Mouse (Mus musculus): ENCODE data around the gene Arl3. TPM values are rescaled to one million over a fixed set of nuclear protein-coding genes. Genes with fewer than 3 reads are reported as not detected.

The Arl3 gene
- polyA plus RNA-seq, 1 experiment: 36.9 TPM

GRCm38 (mm10) chr19:46562581-46563515 is 10.2 kb downstream of the Arl3 start:
- TF ChIP-seq POLR2A (IDR thresholded peaks at IDR 0.05; ENCODE audit: borderline replicate concordance, low read depth, low read length): no peak
- TF ChIP-seq CTCF (IDR thresholded peaks at IDR 0.05; ENCODE audit: low read depth, low read length): no peak
- H3K27ac ChIP-seq (ENCODE audit: insufficient read depth, low read depth, low read length): no peak overlapping the region
- no peak overlapping the region for H3K4me3 ChIP-seq (ENCODE audit: insufficient read depth, low read length)
- H3K4me1 ChIP-seq (ENCODE audit: control insufficient read depth, insufficient read depth, low read length): 0 out of 2 replicates have a peak, but pooled peaks cover 5% of the 10 kb centered on the region

GRCm38 (mm10) chr19:46562132-46562531 is 10.9 kb downstream of the Arl3 start:
- Histone ChIP-seq H3K27ac (ENCODE audit: insufficient read depth, low read depth, low read length) (no peak overlapping the region), H3K4me3 (ENCODE audit: insufficient read depth, low read length) (no peak overlapping the region), H3K4me1 (ENCODE audit: control insufficient read depth, insufficient read depth, low read length) (0 out of 2 replicates have a peak, but pooled peaks cover 5% of the 10 kb centered on the region)
- no peak for TF ChIP-seq POLR2A (IDR thresholded peaks at IDR 0.05; ENCODE audit: borderline replicate concordance, low read depth, low read length)
- TF ChIP-seq CTCF (IDR thresholded peaks at IDR 0.05; ENCODE audit: low read depth, low read length): peak; percentile 43; the same call in 1 of the 2 replicates

- TF ChIP-seq POLR2A (IDR thresholded peaks at IDR 0.05; ENCODE audit: borderline replicate concordance, low read depth, low read length) (no peak), CTCF (IDR thresholded peaks at IDR 0.05; ENCODE audit: low read depth, low read length) (no peak)
- Histone ChIP-seq H3K4me1 (ENCODE audit: control insufficient read depth, insufficient read depth, low read length) (peaks cover 6% of the 10 kb centered on the region), H3K27ac (ENCODE audit: insufficient read depth, low read depth, low read length) (no peak overlapping the region), H3K4me3 (ENCODE audit: insufficient read depth, low read length) (no peak overlapping the region)
Measured at GRCm38 (mm10) chr19:46558631-46559030, 14.4 kb downstream of the Arl3 start.

- H3K4me3 ChIP-seq (ENCODE audit: insufficient read depth, low read length): no peak overlapping the region
- TF ChIP-seq CTCF (IDR thresholded peaks at IDR 0.05; ENCODE audit: low read depth, low read length): no peak
- no peak for TF ChIP-seq POLR2A (IDR thresholded peaks at IDR 0.05; ENCODE audit: borderline replicate concordance, low read depth, low read length)
- H3K27ac ChIP-seq (ENCODE audit: insufficient read depth, low read depth, low read length): no peak overlapping the region
- peaks cover 11% of the 10 kb centered on the region for H3K4me1 ChIP-seq (ENCODE audit: control insufficient read depth, insufficient read depth, low read length)
Measured at GRCm38 (mm10) chr19:46558009-46558408, 15.0 kb downstream of the Arl3 start.

GRCm38 (mm10) chr19:46553541-46553955 is 19.4 kb downstream of the Arl3 start:
- TF ChIP-seq CTCF (IDR thresholded peaks at IDR 0.05; ENCODE audit: low read depth, low read length): no peak
- TF ChIP-seq POLR2A (IDR thresholded peaks at IDR 0.05; ENCODE audit: borderline replicate concordance, low read depth, low read length): no peak
- Histone ChIP-seq H3K27ac (ENCODE audit: insufficient read depth, low read depth, low read length) (no peak overlapping the region), H3K4me3 (ENCODE audit: insufficient read depth, low read length) (no peak overlapping the region), H3K4me1 (ENCODE audit: control insufficient read depth, insufficient read depth, low read length) (peaks cover 9% of the 10 kb centered on the region)

- Histone ChIP-seq H3K4me1 (ENCODE audit: control insufficient read depth, insufficient read depth, low read length) (peaks cover 9% of the 10 kb centered on the region), H3K4me3 (ENCODE audit: insufficient read depth, low read length) (no peak overlapping the region), H3K27ac (ENCODE audit: insufficient read depth, low read depth, low read length) (no peak overlapping the region)
- TF ChIP-seq CTCF (IDR thresholded peaks at IDR 0.05; ENCODE audit: low read depth, low read length) (no peak), POLR2A (IDR thresholded peaks at IDR 0.05; ENCODE audit: borderline replicate concordance, low read depth, low read length) (no peak)
Measured at GRCm38 (mm10) chr19:46552496-46552895, 20.5 kb downstream of the Arl3 start.

GRCm38 (mm10) chr19:46550385-46550784 is 22.6 kb downstream of the Arl3 start:
- H3K27ac ChIP-seq (ENCODE audit: insufficient read depth, low read depth, low read length): no peak overlapping the region
- peaks cover 9% of the 10 kb centered on the region for H3K4me1 ChIP-seq (ENCODE audit: control insufficient read depth, insufficient read depth, low read length)
- no peak for TF ChIP-seq CTCF (IDR thresholded peaks at IDR 0.05; ENCODE audit: low read depth, low read length)
- TF ChIP-seq POLR2A (IDR thresholded peaks at IDR 0.05; ENCODE audit: borderline replicate concordance, low read depth, low read length): no peak
- H3K4me3 ChIP-seq (ENCODE audit: insufficient read depth, low read length): no peak overlapping the region

GRCm38 (mm10) chr19:46548110-46548509 is 24.9 kb downstream of the Arl3 start:
- H3K27ac ChIP-seq (ENCODE audit: insufficient read depth, low read depth, low read length): no peak overlapping the region
- peaks cover 3% of the 10 kb centered on the region; the same call in 1 of the 2 replicates for H3K4me1 ChIP-seq (ENCODE audit: control insufficient read depth, insufficient read depth, low read length)
- TF ChIP-seq POLR2A (IDR thresholded peaks at IDR 0.05; ENCODE audit: borderline replicate concordance, low read depth, low read length): no peak
- no peak for TF ChIP-seq CTCF (IDR thresholded peaks at IDR 0.05; ENCODE audit: low read depth, low read length)
- no peak overlapping the region for H3K4me3 ChIP-seq (ENCODE audit: insufficient read depth, low read length)

GRCm38 (mm10) chr19:46547565-46547964 is 25.4 kb downstream of the Arl3 start:
- no peak overlapping the region for H3K27ac ChIP-seq (ENCODE audit: insufficient read depth, low read depth, low read length)
- no peak for TF ChIP-seq CTCF (IDR thresholded peaks at IDR 0.05; ENCODE audit: low read depth, low read length)
- no peak for TF ChIP-seq POLR2A (IDR thresholded peaks at IDR 0.05; ENCODE audit: borderline replicate concordance, low read depth, low read length)
- peaks cover 3% of the 10 kb centered on the region; the same call in 1 of the 2 replicates for H3K4me1 ChIP-seq (ENCODE audit: control insufficient read depth, insufficient read depth, low read length)
- no peak overlapping the region for H3K4me3 ChIP-seq (ENCODE audit: insufficient read depth, low read length)

- TF ChIP-seq POLR2A (IDR thresholded peaks at IDR 0.05; ENCODE audit: borderline replicate concordance, low read depth, low read length): no peak
- Histone ChIP-seq H3K4me1 (ENCODE audit: control insufficient read depth, insufficient read depth, low read length) (no peaks in the 10 kb centered on the region), H3K4me3 (ENCODE audit: insufficient read depth, low read length) (no peak overlapping the region), H3K27ac (ENCODE audit: insufficient read depth, low read depth, low read length) (no peak overlapping the region)
Measured at GRCm38 (mm10) chr19:46542750-46543149, 30.2 kb downstream of the Arl3 start.
